Mouse (Mus musculus): ENCODE measurements around the gene Ccdc63. TPM values are rescaled to one million over a fixed set of nuclear protein-coding genes. Genes with fewer than 3 reads are reported as not detected.

Gene Ccdc63
- total RNA-seq, 2 experiments from 2014 or later, result 0.36 TPM; not detected in 1

GRCm38 (mm10) chr5:122084470-122084869, 56.2 kb downstream of the Ccdc63 start:
- DNase-seq, result no peak

GRCm38 (mm10) chr5:122083282-122083681, 57.3 kb downstream of the Ccdc63 start:
- DNase-seq, result no peak

- no peak for DNase-seq
Observed at GRCm38 (mm10) chr5:122081471-122081870, 59.2 kb downstream of the Ccdc63 start.

GRCm38 (mm10) chr5:122080930-122081329, 59.7 kb downstream of the Ccdc63 start:
- DNase-seq, result peak; percentile 61

GRCm38 (mm10) chr5:122079796-122080195, 60.8 kb downstream of the Ccdc63 start:
- DNase-seq, result no peak

- DNase-seq, result no peak
Observed at GRCm38 (mm10) chr5:122077244-122077643, 63.4 kb downstream of the Ccdc63 start.

- DNase-seq, result no peak
Observed at GRCm38 (mm10) chr5:122075736-122076135, 64.9 kb downstream of the Ccdc63 start.

DNA sequence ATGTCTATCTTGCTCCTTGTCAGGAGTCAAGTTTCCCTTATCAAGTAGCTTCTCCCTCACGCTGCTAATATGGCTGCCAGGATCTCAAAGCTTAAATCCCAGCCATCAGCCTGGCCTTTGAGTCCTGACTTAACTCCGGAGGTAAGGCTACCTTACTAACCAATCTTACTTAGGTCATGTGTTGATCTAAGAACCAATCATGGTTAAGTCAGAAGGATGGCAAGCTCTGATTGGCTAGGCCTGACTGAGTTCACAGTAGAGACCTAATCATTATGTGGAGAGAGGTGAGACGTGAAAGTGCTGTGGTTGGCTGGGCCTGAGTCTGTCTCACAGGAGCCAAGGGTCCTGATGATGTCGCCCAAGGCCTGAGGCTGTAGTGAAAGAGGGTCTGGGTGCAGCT, 68.6 kb downstream of the Ccdc63 start:
- DNase-seq, result no peak

DNA sequence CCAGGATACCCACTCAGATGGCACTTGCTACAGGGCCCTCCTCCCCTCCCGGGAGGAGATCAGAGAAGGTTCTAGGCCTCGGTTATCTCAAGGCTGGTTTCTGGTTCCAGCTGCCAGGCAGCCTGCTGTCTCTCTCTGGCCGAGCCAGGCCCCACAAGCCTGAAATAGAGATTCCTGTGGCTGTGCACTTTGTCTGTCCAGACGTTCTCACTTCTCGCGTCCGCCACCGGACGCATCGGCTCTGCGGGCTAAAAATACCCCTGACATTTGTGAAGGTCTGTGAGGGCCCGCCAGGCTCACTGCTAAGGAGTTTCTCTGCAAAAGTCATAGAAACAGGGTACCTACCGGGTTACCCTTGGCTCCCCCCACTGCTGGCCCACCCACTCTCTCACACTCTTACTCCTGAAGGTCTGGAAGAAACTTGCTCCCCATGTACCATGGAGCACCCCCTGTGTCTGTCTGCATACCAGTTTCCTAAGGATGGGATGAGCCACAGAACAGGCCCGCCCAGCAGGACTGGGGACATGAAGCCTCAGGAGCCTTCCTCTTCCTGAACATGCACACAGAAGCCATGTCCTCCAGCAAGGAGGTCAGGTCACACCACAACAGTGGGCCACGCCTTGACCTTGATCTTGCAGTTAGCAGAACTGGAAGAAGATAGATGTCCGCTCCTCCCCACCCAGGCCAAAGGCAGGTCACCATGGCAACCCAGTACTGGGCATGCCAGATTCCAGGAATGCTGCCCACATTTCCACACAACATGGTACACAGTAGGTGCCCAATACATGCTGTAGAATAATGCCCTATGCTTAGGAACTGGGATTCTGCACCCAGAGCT, 69.4 kb downstream of the Ccdc63 start:
- peak; percentile 71 for DNase-seq

- no peak for DNase-seq
Observed at GRCm38 (mm10) chr5:122068563-122068962, 72.1 kb downstream of the Ccdc63 start.

- no peak for DNase-seq
Observed at GRCm38 (mm10) chr5:122063204-122063933, 77.3 kb downstream of the Ccdc63 start.

GRCm38 (mm10) chr5:122062479-122062878, 78.1 kb downstream of the Ccdc63 start:
- DNase-seq, result no peak

DNA sequence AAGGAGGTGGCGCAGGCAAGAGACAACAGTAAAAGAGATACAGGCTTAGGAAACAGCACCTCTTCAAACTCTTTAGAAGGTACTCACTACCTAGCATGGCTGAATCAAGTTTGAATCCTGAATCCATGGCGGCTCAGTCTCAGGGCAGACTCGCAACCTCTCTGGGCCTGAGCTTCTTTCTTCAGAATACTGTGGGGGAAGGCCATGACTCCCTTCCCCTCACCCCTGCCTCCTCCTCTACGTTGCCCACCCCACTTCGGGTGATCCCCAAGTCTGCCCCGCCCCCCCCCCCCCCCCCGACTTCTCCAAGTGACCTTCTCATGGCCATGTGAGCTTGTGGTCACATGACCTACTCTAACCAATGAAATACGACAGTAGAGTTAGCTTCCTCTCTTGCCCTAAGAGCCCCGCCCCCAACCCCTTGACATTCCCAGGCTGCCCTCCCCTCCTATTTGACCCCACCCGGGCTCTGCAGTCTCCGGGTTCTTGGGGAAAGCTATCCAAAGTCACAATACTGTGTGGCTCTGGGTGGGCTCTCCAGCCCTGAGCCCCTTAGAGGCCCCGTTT, 79.8 kb downstream of the Ccdc63 start:
- DNase-seq, result no peak

GRCm38 (mm10) chr5:122059060-122060017, 81.3 kb downstream of the Ccdc63 start:
- peak; percentile 77 for DNase-seq

Other genes starting within 250 kb of the Ccdc63 start
- gene Cux2, start 90.7 kb downstream of the Ccdc63 start, total RNA-seq (2021), result 10 to 100 TPM; 12.2 to 13.6 TPM
- over 10,000 TPM; 18,495 to 19,403 TPM for gene Myl2, start 39.9 kb downstream of the Ccdc63 start, total RNA-seq (2021)
- gene Ppp1cc, start 17.5 kb upstream of the Ccdc63 start, total RNA-seq (2021), result 100 to 1,000 TPM; 216 to 217 TPM
- 1 to 10 TPM; 1.9 to 2.0 TPM for gene Hvcn1, start 66.0 kb upstream of the Ccdc63 start, total RNA-seq (2021)
- 1 to 10 TPM; 6.0 to 6.1 TPM for gene Tctn1, start 123.6 kb upstream of the Ccdc63 start, total RNA-seq (2021)
- 10 to 100 TPM; 44.0 to 47.2 TPM for gene Pptc7, start 143.5 kb upstream of the Ccdc63 start, total RNA-seq (2021)
- 1 to 10 TPM; 1.7 to 2.8 TPM for gene Rad9b, start 213.4 kb upstream of the Ccdc63 start, total RNA-seq (2021)
- 100 to 1,000 TPM; 120 to 132 TPM for gene Vps29, start 213.5 kb upstream of the Ccdc63 start, total RNA-seq (2021)
- 10 to 100 TPM; 20.5 to 21.5 TPM for gene Gpn3, start 231.1 kb upstream of the Ccdc63 start, total RNA-seq (2021)
- gene Fam216a, start 231.5 kb upstream of the Ccdc63 start, total RNA-seq (2021), result 10 to 100 TPM; 21.9 to 24.1 TPM